Mouse (Mus musculus): ENCODE measurements around the gene Ppm1l.
"Not testable (repeated sequence)": the region's sequence is repeated elsewhere in the genome, so short reads cannot be mapped to it uniquely, and the experiment has no call there.

Gene Ppm1l

GRCm38 (mm10) chr3:69548704-69549455 lies 232.2 kb downstream of the Ppm1l start:
- no peak for DNase-seq

DNA sequence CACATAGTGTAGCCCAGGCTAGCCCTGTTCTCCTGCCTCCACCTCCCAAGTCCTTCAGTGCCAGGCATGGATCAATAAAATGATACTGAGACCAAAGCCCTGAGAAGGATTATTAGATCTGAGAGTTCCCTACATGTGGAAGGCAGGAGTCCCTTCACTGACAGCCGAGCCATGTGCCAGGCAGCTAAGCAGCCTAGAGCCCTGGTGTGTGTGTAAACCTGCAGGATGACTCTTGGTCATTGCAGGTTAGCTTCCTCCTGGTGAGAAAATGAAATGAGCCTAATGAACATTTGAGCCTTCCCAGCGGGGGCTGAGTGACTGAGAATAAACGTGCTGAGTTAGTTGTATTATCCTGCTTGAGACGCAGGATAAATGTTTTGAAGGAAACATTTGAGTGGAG lies 232.9 kb downstream of the Ppm1l start:
- no peak for DNase-seq

DNA sequence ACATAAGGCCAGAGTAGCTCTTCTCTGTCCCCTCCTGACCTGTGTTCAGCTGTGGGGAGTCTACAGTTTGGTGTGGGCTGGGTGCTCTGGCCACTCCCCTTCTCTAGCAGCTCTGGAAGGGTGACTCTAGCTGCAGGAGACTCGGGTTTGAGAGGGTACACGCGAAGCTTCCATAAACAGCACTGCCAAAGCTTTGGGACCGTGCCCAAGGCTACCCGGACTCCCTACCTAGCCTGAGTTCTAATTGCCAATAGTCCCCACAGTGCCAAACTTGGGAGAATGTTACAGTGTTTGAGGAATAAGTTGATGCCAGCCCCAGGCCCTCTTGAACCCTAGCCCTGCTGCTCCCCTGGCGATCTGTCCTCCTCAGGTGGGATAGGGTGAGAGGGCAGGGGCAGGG lies 238.8 kb downstream of the Ppm1l start:
- DNase-seq = no peak

GRCm38 (mm10) chr3:69556092-69556778 lies 239.6 kb downstream of the Ppm1l start:
- no peak for DNase-seq

- no peak for DNase-seq
Measured at GRCm38 (mm10) chr3:69559316-69559974, 242.8 kb downstream of the Ppm1l start.

- DNase-seq = no peak
Measured at GRCm38 (mm10) chr3:69559975-69560330, 243.3 kb downstream of the Ppm1l start.

DNA sequence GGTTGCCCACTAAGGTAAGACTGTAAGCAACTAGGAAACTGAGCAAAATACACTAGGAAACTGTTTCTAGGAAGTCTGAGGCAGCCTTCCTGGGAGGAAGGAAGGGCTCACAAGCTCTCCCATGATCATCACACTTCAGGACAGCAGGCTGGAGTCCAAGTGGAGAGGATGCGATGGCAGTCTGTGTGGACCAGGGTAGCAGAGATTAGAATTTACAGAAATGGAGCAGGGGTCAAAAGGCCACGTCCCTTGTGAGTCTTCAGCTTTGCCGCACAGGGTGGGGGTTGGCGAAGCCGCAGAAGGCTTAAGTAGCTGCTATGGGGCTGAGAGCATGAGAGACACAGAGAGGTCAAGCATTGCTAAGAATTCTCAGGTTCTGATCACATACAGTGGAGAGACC lies 245.0 kb downstream of the Ppm1l start:
- DNase-seq = peak; percentile 22 to 44

GRCm38 (mm10) chr3:69563406-69563805 lies 246.7 kb downstream of the Ppm1l start:
- no peak for DNase-seq

DNA sequence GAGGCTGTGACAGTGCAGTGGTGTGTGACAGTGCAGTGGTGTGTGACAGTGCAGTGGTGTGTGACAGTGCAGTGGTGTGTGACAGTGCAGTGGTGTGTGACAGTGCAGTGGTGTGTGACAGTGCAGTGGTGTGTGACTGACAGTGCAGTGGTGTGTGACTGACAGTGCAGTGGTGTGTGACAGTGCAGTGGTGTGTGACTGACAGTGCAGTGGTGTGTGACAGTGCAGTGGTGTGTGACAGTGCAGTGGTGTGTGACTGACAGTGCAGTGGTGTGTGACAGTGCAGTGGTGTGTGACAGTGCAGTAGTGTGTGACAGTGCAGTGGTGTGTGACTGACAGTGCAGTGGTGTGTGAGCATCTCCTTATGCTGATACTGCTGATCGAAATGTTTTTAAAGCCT lies 248.9 kb downstream of the Ppm1l start:
- DNase-seq = not testable (repeated sequence)

DNA sequence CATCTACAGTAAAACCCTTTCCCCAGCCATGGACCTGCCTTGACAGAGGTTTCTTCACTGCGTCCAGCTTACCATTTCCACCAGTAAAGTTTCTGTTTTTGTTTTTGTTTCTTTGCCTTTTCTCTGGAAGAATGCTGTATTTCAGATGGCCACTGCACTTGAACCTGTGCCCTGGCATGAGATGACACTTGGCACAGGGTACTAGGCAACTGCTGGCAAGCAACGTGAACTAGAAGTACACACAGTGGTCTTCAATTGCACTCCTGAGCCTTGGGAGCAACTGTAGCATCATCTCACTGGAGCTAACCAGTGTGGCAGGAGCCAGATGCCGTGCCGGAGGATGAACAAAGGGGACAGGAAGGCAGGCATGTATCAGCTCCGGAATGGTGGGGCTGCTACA lies 255.9 kb downstream of the Ppm1l start:
- no peak for DNase-seq

GRCm38 (mm10) chr3:69575577-69575976 lies 258.9 kb downstream of the Ppm1l start:
- DNase-seq = no peak

GRCm38 (mm10) chr3:69576715-69577114 lies 260.1 kb downstream of the Ppm1l start:
- DNase-seq = no peak

GRCm38 (mm10) chr3:69578791-69579190 lies 262.1 kb downstream of the Ppm1l start:
- DNase-seq = no peak

DNA sequence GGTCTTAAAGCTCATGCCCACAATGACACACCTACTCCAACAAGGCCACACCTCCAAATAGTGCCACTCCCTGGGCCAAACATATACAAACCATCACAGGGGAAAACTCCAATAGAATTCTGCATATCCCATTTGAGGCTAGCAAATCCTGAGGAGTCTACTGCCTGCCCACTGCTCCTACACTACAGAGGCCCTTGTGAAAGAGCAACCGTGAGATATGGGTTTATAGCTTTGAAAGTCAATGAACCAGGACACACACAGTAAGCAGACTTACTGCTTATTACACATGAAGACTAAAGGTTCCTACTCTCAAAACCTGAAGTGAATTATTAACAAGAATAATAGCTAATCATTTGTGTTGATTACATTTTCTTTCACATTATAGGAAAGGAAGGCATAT lies 267.1 kb downstream of the Ppm1l start:
- no peak for DNase-seq

GRCm38 (mm10) chr3:69588101-69588760 lies 271.6 kb downstream of the Ppm1l start:
- DNase-seq = peak; percentile 52 to 71

DNA sequence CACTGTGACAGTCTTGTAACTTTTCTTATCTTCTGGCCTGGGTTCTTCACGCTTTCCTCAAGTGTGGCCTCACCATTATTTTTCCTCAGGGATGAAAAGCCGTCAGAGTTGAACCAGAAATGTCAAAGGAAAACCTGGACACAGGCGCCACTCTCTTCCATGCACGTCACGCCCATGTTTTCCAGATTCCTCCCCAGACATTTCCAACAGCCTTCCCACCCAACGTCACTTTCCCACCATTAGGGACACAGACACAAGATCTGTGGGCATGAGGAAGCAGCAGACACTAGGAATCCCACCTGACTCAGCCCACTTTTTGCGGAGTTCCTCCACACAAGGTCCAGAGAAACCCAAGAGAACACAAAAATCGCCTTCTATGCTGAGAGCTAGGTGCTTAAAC lies 276.8 kb downstream of the Ppm1l start:
- no peak for DNase-seq

- peak; percentile 5 to 15 for DNase-seq
Measured at GRCm38 (mm10) chr3:69594071-69594470, 277.4 kb downstream of the Ppm1l start.

DNA sequence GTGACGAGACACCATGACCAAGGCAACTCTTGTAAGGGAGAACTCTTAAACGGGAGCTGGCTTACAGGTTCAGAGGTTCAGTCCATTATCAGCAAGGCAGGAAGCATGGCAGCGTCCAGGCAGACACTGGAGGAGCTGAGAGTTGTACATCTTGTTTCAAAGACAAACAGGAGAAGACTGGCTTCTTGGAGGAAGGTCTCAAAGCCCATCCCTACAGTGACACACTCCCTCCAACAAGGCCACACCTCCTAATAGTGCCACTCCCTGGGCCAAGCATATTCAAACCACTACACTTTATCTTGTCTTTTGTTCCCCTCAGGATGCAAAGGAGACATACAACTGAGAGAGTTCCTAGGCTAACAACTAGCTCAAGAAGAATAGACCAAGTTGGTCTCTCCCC lies 279.5 kb downstream of the Ppm1l start:
- no peak for DNase-seq

DNA sequence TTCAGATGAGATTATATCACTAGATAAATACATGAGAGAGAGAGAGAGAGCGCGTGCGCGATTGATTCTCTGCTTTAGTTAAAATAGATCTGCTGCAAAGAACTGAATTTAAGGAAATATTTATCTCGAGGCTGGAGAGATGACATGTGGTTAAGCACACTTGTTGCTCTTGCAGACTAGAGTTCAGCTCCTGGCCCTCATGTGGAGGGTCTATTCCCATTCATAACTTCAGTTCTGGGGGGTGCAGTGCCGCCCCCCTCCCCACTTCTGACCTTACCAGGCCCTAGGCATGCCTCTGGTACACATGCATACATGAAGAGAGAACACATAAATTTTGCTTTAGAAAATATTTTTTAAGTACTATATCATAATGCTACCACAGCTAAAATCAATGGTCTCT lies 280.6 kb downstream of the Ppm1l start:
- no peak for DNase-seq

- DNase-seq = peak in 1 of 2 experiments; percentile 9
Measured at GRCm38 (mm10) chr3:69597816-69598215, 281.2 kb downstream of the Ppm1l start.

GRCm38 (mm10) chr3:69598261-69599165 lies 281.9 kb downstream of the Ppm1l start, which contains the start of gene B3galnt1:
Gene B3galnt1, minus strand, starts transcription at chr3:69598960.
- DNase-seq = peak; percentile 72 to 83

GRCm38 (mm10) chr3:69599166-69599500 lies 282.5 kb downstream of the Ppm1l start:
- no peak for DNase-seq
